17 mouse cellular contexts compared by ENCODE assay signal in the genomic region with DNA sequence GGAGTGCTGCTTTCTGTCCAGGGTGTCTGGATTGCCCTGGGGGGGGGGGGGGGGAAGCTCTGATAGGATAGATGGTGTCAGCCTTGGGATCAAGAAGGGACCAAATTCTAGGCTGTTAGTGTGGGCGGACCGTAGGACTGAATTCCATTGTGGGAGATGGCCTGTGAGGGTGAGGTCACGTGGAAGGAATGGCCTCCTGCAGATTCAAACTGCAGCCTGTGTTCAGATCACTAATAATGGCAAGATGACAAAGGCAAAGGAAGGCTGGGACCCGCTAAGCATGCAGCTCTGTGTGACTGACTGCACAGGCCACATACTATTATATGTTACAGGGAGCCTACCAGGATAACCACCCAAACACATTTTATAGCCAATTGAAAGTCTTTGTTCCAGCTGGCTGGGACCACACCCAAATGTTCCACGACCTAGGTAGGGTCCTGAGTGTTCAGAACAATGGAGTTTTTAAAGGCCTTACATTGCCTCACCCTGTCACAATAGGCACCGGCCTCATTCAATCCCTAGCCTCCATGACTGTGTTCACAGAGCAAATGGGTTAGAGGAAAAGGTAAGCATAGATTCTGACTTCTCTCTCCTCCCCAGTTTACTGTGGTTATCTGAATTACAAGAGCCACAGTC. TPM values are rescaled to one million over a fixed set of nuclear protein-coding genes. Genes with fewer than 3 reads are reported as not detected.
DNase-seq lines count a peak whose midpoint lies in the region; ATAC-seq lines count a peak whose summit lies in the region.
"Had no signal": no experiment of that assay in that cellular context is flagged by ENCODE, and none has a peak within 500 bp of the region (broad histone marks: within the 10 kb centered on the region; RNA-seq: fewer than 3 reads in every experiment).

No protein-coding gene starts in this region.

- DNase-seq in heart, embryonic 10.5 days (ENCODE audit: low spot score) = no peak
- no peak for DNase-seq in heart, postnatal 25 days (ENCODE audit: low spot score)
- DNase-seq in midbrain, embryonic 14.5 days = no peak
- no peak for DNase-seq in embryonic facial prominence, embryonic 11.5 days (ENCODE audit: low spot score)
- DNase-seq in retina, embryonic 14.5 days (ENCODE audit: low spot score) = peak; percentile 82
- no peak for DNase-seq in MN1 (ENCODE audit: low spot score)
- DNase-seq in gastrocnemius, postnatal 36 days = no peak
- DNase-seq: B cell, adult 2 months; gastrocnemius, postnatal 14 days; spleen, adult 18-20 months; thymus, postnatal 14 days had no signal

- no peak for ATAC-seq in midbrain, embryonic 13.5 days
- ATAC-seq in midbrain, embryonic 14.5 days (ENCODE audit: low FRiP score, low TSS enrichment) = no peak
- peak; percentile 35; the same call in 1 of the 2 replicates for ATAC-seq in embryonic facial prominence, embryonic 11.5 days (replicated peaks; ENCODE audit: insufficient number of reproducible peaks, low FRiP score, low TSS enrichment, low read depth)

- no peaks in the 10 kb centered on the region for H3K36me3 ChIP-seq in heart, embryonic 10.5 days
- no peaks in the 10 kb centered on the region for H3K36me3 ChIP-seq in midbrain, embryonic 13.5 days
- no peaks in the 10 kb centered on the region for H3K36me3 ChIP-seq in midbrain, embryonic 14.5 days (ENCODE audit: control insufficient read depth, insufficient read depth, low read length)
- no peaks in the 10 kb centered on the region for H3K36me3 ChIP-seq in embryonic facial prominence, embryonic 11.5 days (replicated peaks; ENCODE audit: control insufficient read depth, insufficient read depth, low read depth, low read length)
- H3K36me3 ChIP-seq: kidney, embryonic 15.5 days had no signal

- H3K4me2 ChIP-seq in midbrain, embryonic 13.5 days (replicated peaks) = no peak overlapping the region
- H3K4me2 ChIP-seq in midbrain, embryonic 14.5 days (ENCODE audit: low read length) = no peak overlapping the region
- H3K4me2 ChIP-seq in embryonic facial prominence, embryonic 11.5 days (ENCODE audit: low read depth, low read length) = no peak overlapping the region
- H3K4me2 ChIP-seq: kidney, embryonic 15.5 days had no signal

- H3K9ac ChIP-seq in midbrain, embryonic 13.5 days (replicated peaks) = no peak overlapping the region
- H3K9ac ChIP-seq in midbrain, embryonic 14.5 days (replicated peaks; ENCODE audit: low read length) = no peak overlapping the region
- no peak overlapping the region for H3K9ac ChIP-seq in embryonic facial prominence, embryonic 11.5 days (replicated peaks; ENCODE audit: low read length)
- H3K9ac ChIP-seq: kidney, embryonic 15.5 days; liver, embryonic 14.5 days had no signal

- no peaks in the 10 kb centered on the region for H3K9me3 ChIP-seq in heart, embryonic 10.5 days
- no peaks in the 10 kb centered on the region for H3K9me3 ChIP-seq in midbrain, embryonic 13.5 days
- no peaks in the 10 kb centered on the region for H3K9me3 ChIP-seq in midbrain, embryonic 14.5 days (ENCODE audit: control insufficient read depth, low read length)
- H3K9me3 ChIP-seq in embryonic facial prominence, embryonic 11.5 days (replicated peaks; ENCODE audit: control insufficient read depth, low read length) = no peaks in the 10 kb centered on the region
- H3K9me3 ChIP-seq: kidney, embryonic 15.5 days had no signal

- peaks cover 41% of the 10 kb centered on the region for H3K4me1 ChIP-seq in heart, embryonic 10.5 days
- H3K4me1 ChIP-seq in midbrain, embryonic 13.5 days (replicated peaks) = peaks cover 16% of the 10 kb centered on the region
- peaks cover 11% of the 10 kb centered on the region; the same call in 1 of the 2 replicates for H3K4me1 ChIP-seq in midbrain, embryonic 14.5 days (ENCODE audit: control insufficient read depth, insufficient read depth, low read length)
- no peaks in the 10 kb centered on the region; the same call in 1 of the 2 replicates for H3K4me1 ChIP-seq in embryonic facial prominence, embryonic 11.5 days (ENCODE audit: control insufficient read depth, insufficient read depth, low read length)

- WGBS in heart, embryonic 10.5 days = 57% methylated on average over 6 of the region's 6 CpGs
- WGBS in midbrain, embryonic 13.5 days = 25% methylated on average over 6 of the region's 6 CpGs
- WGBS in midbrain, embryonic 14.5 days = 36% methylated on average over 6 of the region's 6 CpGs
- 37% methylated on average over 6 of the region's 6 CpGs for WGBS in embryonic facial prominence, embryonic 11.5 days

- no peaks in the 10 kb centered on the region for H3K27me3 ChIP-seq in heart, embryonic 10.5 days (ENCODE audit: insufficient read depth, poor library complexity, severe bottlenecking)
- no peaks in the 10 kb centered on the region for H3K27me3 ChIP-seq in midbrain, embryonic 13.5 days
- H3K27me3 ChIP-seq in midbrain, embryonic 14.5 days (ENCODE audit: control insufficient read depth, insufficient read depth, low read length) = no peaks in the 10 kb centered on the region
- H3K27me3 ChIP-seq in embryonic facial prominence, embryonic 11.5 days (ENCODE audit: control insufficient read depth, insufficient read depth, low read length) = no peaks in the 10 kb centered on the region
- H3K27me3 ChIP-seq: kidney, embryonic 15.5 days had no signal

- H3K4me3 ChIP-seq in heart, embryonic 10.5 days = no peak overlapping the region
- H3K4me3 ChIP-seq in midbrain, embryonic 13.5 days (replicated peaks) = no peak overlapping the region
- H3K4me3 ChIP-seq in midbrain, embryonic 14.5 days (replicated peaks; ENCODE audit: low read depth, low read length) = no peak overlapping the region
- H3K4me3 ChIP-seq in embryonic facial prominence, embryonic 11.5 days (ENCODE audit: low read depth, low read length) = no peak overlapping the region
- H3K4me3 ChIP-seq: erythroblast, embryonic 14.5 days; kidney, embryonic 15.5 days had no signal

- intact Hi-C loops in heart, postnatal 25 days (cut with DNase I) = loop anchor here (5.0 kb wide), 2 partner anchors 39 to 109 kb away; a partner anchor contains a TSS
- intact Hi-C loops in gastrocnemius, postnatal 36 days (cut with DNase I) = no loop called here

- H3K27ac ChIP-seq in heart, embryonic 10.5 days = peak overlapping the region; percentile 73
- H3K27ac ChIP-seq in midbrain, embryonic 13.5 days = 0 out of 2 replicates have a peak overlapping the region, but pooled peaks have one; percentile 5
- H3K27ac ChIP-seq in midbrain, embryonic 14.5 days (replicated peaks; ENCODE audit: low read depth, low read length) = no peak overlapping the region
- no peak overlapping the region for H3K27ac ChIP-seq in embryonic facial prominence, embryonic 11.5 days (replicated peaks; ENCODE audit: low read depth, low read length)
- H3K27ac ChIP-seq: liver, embryonic 14.5 days had no signal

RNA-seq across cellular contexts. Expression of a gene that starts 6.4 kb away (rescaled TPM):
- polyA plus RNA-seq in heart, embryonic 10.5 days (2016; fragmentation: Nextera tagmentation; extraction: Ambion mirVana) = 2.0 and 3.5 TPM in 2 replicates
- total RNA-seq in heart, postnatal 25 days (2021) = 1 to 10 TPM; 2.9 to 3.7 TPM
- polyA plus RNA-seq in midbrain, embryonic 13.5 days (2015; fragmentation: Nextera tagmentation; extraction: Ambion mirVana) = 2.3 and 3.0 TPM in 2 replicates
- polyA plus RNA-seq in midbrain, embryonic 14.5 days (2014; fragmentation: Nextera tagmentation; extraction: Ambion mirVana) = 0.69 and 3.4 TPM in 2 replicates
- 2.5 and 2.6 TPM in 2 replicates for polyA plus RNA-seq in embryonic facial prominence, embryonic 11.5 days (2014; fragmentation: Nextera tagmentation; extraction: Ambion mirVana)
- total RNA-seq in gastrocnemius, postnatal 36 days (2021) = 1 to 10 TPM in 1 of 2 experiments, under 1 TPM in 1; 0.54 to 2.4 TPM

RNA-seq across cellular contexts. Expression of a gene that starts 27.3 kb away (rescaled TPM):
- polyA plus RNA-seq in heart, embryonic 10.5 days (2016; fragmentation: Nextera tagmentation; extraction: Ambion mirVana) = 238 and 256 TPM in 2 replicates
- 10 to 100 TPM; 34.7 to 40.4 TPM for total RNA-seq in heart, postnatal 25 days (2021)
- 339 and 353 TPM in 2 replicates for polyA plus RNA-seq in midbrain, embryonic 13.5 days (2015; fragmentation: Nextera tagmentation; extraction: Ambion mirVana)
- polyA plus RNA-seq in midbrain, embryonic 14.5 days (2014; fragmentation: Nextera tagmentation; extraction: Ambion mirVana) = 395 and 418 TPM in 2 replicates
- 255 and 257 TPM in 2 replicates for polyA plus RNA-seq in embryonic facial prominence, embryonic 11.5 days (2014; fragmentation: Nextera tagmentation; extraction: Ambion mirVana)
- total RNA-seq in gastrocnemius, postnatal 36 days (2021) = 10 to 100 TPM; 11.9 to 12.5 TPM

RNA-seq across cellular contexts. Expression of a gene that starts 27.5 kb away (rescaled TPM):
- 51.2 and 58.3 TPM in 2 replicates for polyA plus RNA-seq in heart, embryonic 10.5 days (2016; fragmentation: Nextera tagmentation; extraction: Ambion mirVana)
- 10 to 100 TPM; 37.0 to 38.2 TPM for total RNA-seq in heart, postnatal 25 days (2021)
- polyA plus RNA-seq in midbrain, embryonic 13.5 days (2015; fragmentation: Nextera tagmentation; extraction: Ambion mirVana) = 12.9 and 17.0 TPM in 2 replicates
- 9.5 and 16.6 TPM in 2 replicates for polyA plus RNA-seq in midbrain, embryonic 14.5 days (2014; fragmentation: Nextera tagmentation; extraction: Ambion mirVana)
- 26.0 and 28.0 TPM in 2 replicates for polyA plus RNA-seq in embryonic facial prominence, embryonic 11.5 days (2014; fragmentation: Nextera tagmentation; extraction: Ambion mirVana)
- total RNA-seq in gastrocnemius, postnatal 36 days (2021) = 10 to 100 TPM; 10.8 to 10.9 TPM

RNA-seq across cellular contexts. Expression of a gene that starts 43.3 kb away (rescaled TPM):
- not detected in 2 replicates for polyA plus RNA-seq in heart, embryonic 10.5 days (2016; fragmentation: Nextera tagmentation; extraction: Ambion mirVana)
- not detected for total RNA-seq in heart, postnatal 25 days (2021)
- polyA plus RNA-seq in midbrain, embryonic 13.5 days (2015; fragmentation: Nextera tagmentation; extraction: Ambion mirVana) = not detected in 2 replicates
- polyA plus RNA-seq in midbrain, embryonic 14.5 days (2014; fragmentation: Nextera tagmentation; extraction: Ambion mirVana) = not detected in 2 replicates
- not detected in 2 replicates for polyA plus RNA-seq in embryonic facial prominence, embryonic 11.5 days (2014; fragmentation: Nextera tagmentation; extraction: Ambion mirVana)
- total RNA-seq in gastrocnemius, postnatal 36 days (2021) = not detected
- total RNA-seq: adrenal gland, postnatal 4 days; gastrocnemius, postnatal 14 days had no signal
- polyA plus RNA-seq: erythroblast, embryonic 14.5 days; heart, postnatal 0 days; kidney, embryonic 15.5 days; liver, embryonic 14.5 days had no signal

Comparison
In these comparisons a context has a peak if more than half of its experiments do, and no peak if none do; other contexts are left out.
1. H3K27ac ChIP-seq: peak in heart, embryonic 10.5 days (single experiment) and midbrain, embryonic 13.5 days (single experiment); none in midbrain, embryonic 14.5 days (single experiment) and embryonic facial prominence, embryonic 11.5 days (single experiment).